Comparison of ENCODE assay signal across 9 mouse cellular contexts in genomic region chr11:97818571-97818970, GRCm38 (mm10). TPM values are rescaled to one million over a fixed set of nuclear protein-coding genes. Genes with fewer than 3 reads are reported as not detected.
DNase-seq lines count a peak whose midpoint lies in the region; ATAC-seq lines count a peak whose summit lies in the region.
"Had no signal": no experiment of that assay in that cellular context is flagged by ENCODE, and none has a peak within 500 bp of the region (broad histone marks: within the 10 kb centered on the region; RNA-seq: fewer than 3 reads in every experiment).

No protein-coding gene starts in this region.

- H3K4me2 ChIP-seq in kidney, embryonic 14.5 days (replicated peaks; ENCODE audit: low read depth, low read length), result no peak overlapping the region
- H3K4me2 ChIP-seq in liver, embryonic 12.5 days, result peak overlapping the region; percentile 4; the same call in 1 of the 2 replicates
- H3K4me2 ChIP-seq in neural tube, embryonic 15.5 days, result no peak overlapping the region

- H3K27me3 ChIP-seq in kidney, embryonic 14.5 days (ENCODE audit: control insufficient read depth, insufficient read depth, low read length), result no peaks in the 10 kb centered on the region
- no peaks in the 10 kb centered on the region for H3K27me3 ChIP-seq in hindbrain, embryonic 10.5 days (ENCODE audit: insufficient read depth, poor library complexity, severe bottlenecking)
- H3K27me3 ChIP-seq in liver, embryonic 12.5 days (replicated peaks), result no peaks in the 10 kb centered on the region
- no peaks in the 10 kb centered on the region for H3K27me3 ChIP-seq in neural tube, embryonic 15.5 days (replicated peaks)

- no peak overlapping the region for H3K9ac ChIP-seq in kidney, embryonic 14.5 days (ENCODE audit: low read depth, low read length)
- H3K9ac ChIP-seq in liver, embryonic 12.5 days, result no peak overlapping the region
- H3K9ac ChIP-seq in neural tube, embryonic 15.5 days (replicated peaks), result no peak overlapping the region

- peak overlapping the region; percentile 17; the same call in 1 of the 2 replicates for H3K27ac ChIP-seq in kidney, embryonic 14.5 days (ENCODE audit: low read depth, low read length)
- H3K27ac ChIP-seq in hindbrain, embryonic 10.5 days, result peak overlapping the region; percentile 91
- H3K27ac ChIP-seq in liver, embryonic 12.5 days, result peak overlapping the region; percentile 70
- peak overlapping the region; percentile 61 for H3K27ac ChIP-seq in neural tube, embryonic 15.5 days (replicated peaks)

- peaks cover 57% of the 10 kb centered on the region for H3K4me1 ChIP-seq in kidney, embryonic 14.5 days (ENCODE audit: control insufficient read depth, insufficient read depth, low read length)
- peaks cover 85% of the 10 kb centered on the region for H3K4me1 ChIP-seq in hindbrain, embryonic 10.5 days (replicated peaks)
- peaks cover 91% of the 10 kb centered on the region for H3K4me1 ChIP-seq in liver, embryonic 12.5 days
- H3K4me1 ChIP-seq in neural tube, embryonic 15.5 days, result peaks cover 58% of the 10 kb centered on the region

- 15% methylated on average over 4 of the region's 4 CpGs for WGBS in kidney, embryonic 14.5 days
- 11% methylated on average over 4 of the region's 4 CpGs for WGBS in hindbrain, embryonic 10.5 days
- 23% methylated on average over 4 of the region's 4 CpGs for WGBS in liver, embryonic 12.5 days (ENCODE audit: insufficient replicate concordance)
- 4% methylated on average over 4 of the region's 4 CpGs for WGBS in neural tube, embryonic 15.5 days

- no peaks in the 10 kb centered on the region for H3K9me3 ChIP-seq in kidney, embryonic 14.5 days (ENCODE audit: control insufficient read depth, low read length)
- H3K9me3 ChIP-seq in hindbrain, embryonic 10.5 days, result no peaks in the 10 kb centered on the region
- no peaks in the 10 kb centered on the region for H3K9me3 ChIP-seq in liver, embryonic 12.5 days (replicated peaks)
- no peaks in the 10 kb centered on the region for H3K9me3 ChIP-seq in neural tube, embryonic 15.5 days (replicated peaks)

- no peak for DNase-seq in kidney, adult 18-20 months
- DNase-seq in embryo, embryonic 11 days, result peak; percentile 85
- peak; percentile 75 for DNase-seq in hindbrain, embryonic 10.5 days (ENCODE audit: low spot score)
- no peak for DNase-seq in yolk sac, embryonic 10.5 days (ENCODE audit: low spot score)
- no peak for DNase-seq in ovary, postnatal 10 days (ENCODE audit: low spot score)

- no peak overlapping the region for H3K4me3 ChIP-seq in kidney, embryonic 14.5 days (ENCODE audit: low read length)
- H3K4me3 ChIP-seq in hindbrain, embryonic 10.5 days, result peak overlapping the region; percentile 5; the same call in 1 of the 2 replicates
- H3K4me3 ChIP-seq in liver, embryonic 12.5 days, result no peak overlapping the region
- no peak overlapping the region for H3K4me3 ChIP-seq in neural tube, embryonic 15.5 days (replicated peaks)

- ATAC-seq in kidney, embryonic 14.5 days (ENCODE audit: low FRiP score, low TSS enrichment), result no peak
- ATAC-seq in liver, embryonic 12.5 days, result no peak
- ATAC-seq in neural tube, embryonic 15.5 days (ENCODE audit: low FRiP score), result peak; percentile 77

- H3K36me3 ChIP-seq in kidney, embryonic 14.5 days (ENCODE audit: control insufficient read depth, insufficient read depth, low read length), result peaks cover 57% of the 10 kb centered on the region
- H3K36me3 ChIP-seq in hindbrain, embryonic 10.5 days, result peaks cover 52% of the 10 kb centered on the region
- H3K36me3 ChIP-seq in liver, embryonic 12.5 days, result peaks cover 53% of the 10 kb centered on the region
- H3K36me3 ChIP-seq in neural tube, embryonic 15.5 days, result peaks cover 52% of the 10 kb centered on the region

RNA-seq across cellular contexts. Expression of gene Lasp1, which starts 19.8 kb away (rescaled TPM):
- polyA plus RNA-seq in kidney, embryonic 14.5 days (2014; fragmentation: Nextera tagmentation; extraction: Ambion mirVana), result 46.9 and 57.2 TPM in 2 replicates
- 77.7 and 90.1 TPM in 2 replicates for polyA plus RNA-seq in hindbrain, embryonic 10.5 days (2016; fragmentation: Nextera tagmentation; extraction: Ambion mirVana)
- polyA plus RNA-seq in liver, embryonic 12.5 days (2016; fragmentation: Nextera tagmentation; extraction: Ambion mirVana), result 36.9 and 37.6 TPM in 2 replicates
- 136 and 143 TPM in 2 replicates for polyA plus RNA-seq in neural tube, embryonic 15.5 days (2015; fragmentation: Nextera tagmentation; extraction: Ambion mirVana)

RNA-seq across cellular contexts. Expression of gene B230217C12Rik, which starts 22.0 kb away (rescaled TPM):
- 8.6 and 11.3 TPM in 2 replicates for polyA plus RNA-seq in kidney, embryonic 14.5 days (2014; fragmentation: Nextera tagmentation; extraction: Ambion mirVana)
- 10.0 and 12.3 TPM in 2 replicates for polyA plus RNA-seq in hindbrain, embryonic 10.5 days (2016; fragmentation: Nextera tagmentation; extraction: Ambion mirVana)
- 1.1 and 1.3 TPM in 2 replicates for polyA plus RNA-seq in liver, embryonic 12.5 days (2016; fragmentation: Nextera tagmentation; extraction: Ambion mirVana)
- polyA plus RNA-seq in neural tube, embryonic 15.5 days (2015; fragmentation: Nextera tagmentation; extraction: Ambion mirVana), result 41.8 and 47.2 TPM in 2 replicates

RNA-seq across cellular contexts. Expression of gene Rpl23, which starts 36.3 kb away (rescaled TPM):
- 695 and 947 TPM in 2 replicates for polyA plus RNA-seq in kidney, embryonic 14.5 days (2014; fragmentation: Nextera tagmentation; extraction: Ambion mirVana)
- polyA plus RNA-seq in hindbrain, embryonic 10.5 days (2016; fragmentation: Nextera tagmentation; extraction: Ambion mirVana), result 381 and 439 TPM in 2 replicates
- polyA plus RNA-seq in liver, embryonic 12.5 days (2016; fragmentation: Nextera tagmentation; extraction: Ambion mirVana), result 462 and 473 TPM in 2 replicates
- polyA plus RNA-seq in neural tube, embryonic 15.5 days (2015; fragmentation: Nextera tagmentation; extraction: Ambion mirVana), result 314 and 372 TPM in 2 replicates

RNA-seq across cellular contexts. Expression of gene 1700001P01Rik, which starts 42.9 kb away (rescaled TPM):
- 0.56 TPM in 1 of 2 replicates, not detected in the other for polyA plus RNA-seq in kidney, embryonic 14.5 days (2014; fragmentation: Nextera tagmentation; extraction: Ambion mirVana)
- polyA plus RNA-seq in hindbrain, embryonic 10.5 days (2016; fragmentation: Nextera tagmentation; extraction: Ambion mirVana), result 0.37 and 0.80 TPM in 2 replicates
- not detected in 2 replicates for polyA plus RNA-seq in liver, embryonic 12.5 days (2016; fragmentation: Nextera tagmentation; extraction: Ambion mirVana)
- 0.63 and 0.88 TPM in 2 replicates for polyA plus RNA-seq in neural tube, embryonic 15.5 days (2015; fragmentation: Nextera tagmentation; extraction: Ambion mirVana)
- polyA plus RNA-seq: liver, embryonic 16.5 days had no signal

RNA-seq across cellular contexts. Expression of gene Cwc25, which starts 52.2 kb away (rescaled TPM):
- 12.6 and 13.7 TPM in 2 replicates for polyA plus RNA-seq in kidney, embryonic 14.5 days (2014; fragmentation: Nextera tagmentation; extraction: Ambion mirVana)
- 19.4 and 20.6 TPM in 2 replicates for polyA plus RNA-seq in hindbrain, embryonic 10.5 days (2016; fragmentation: Nextera tagmentation; extraction: Ambion mirVana)
- polyA plus RNA-seq in liver, embryonic 12.5 days (2016; fragmentation: Nextera tagmentation; extraction: Ambion mirVana), result 10.7 and 10.9 TPM in 2 replicates
- polyA plus RNA-seq in neural tube, embryonic 15.5 days (2015; fragmentation: Nextera tagmentation; extraction: Ambion mirVana), result 16.2 and 16.4 TPM in 2 replicates

Comparison
In these comparisons a context has a peak if more than half of its experiments do, and no peak if none do; other contexts are left out.
1. H3K27ac ChIP-seq: peak in every context shown above with its lines; median percentile 91 in hindbrain, embryonic 10.5 days; 70 in liver, embryonic 12.5 days; 61 in neural tube, embryonic 15.5 days; 17 in kidney, embryonic 14.5 days.
2. DNase-seq: peak in embryo, embryonic 11 days (single experiment) and hindbrain, embryonic 10.5 days (single experiment); none in kidney, adult 18-20 months (single experiment), yolk sac, embryonic 10.5 days (single experiment) and ovary, postnatal 10 days (single experiment).